Mouse (Mus musculus): Measurements from ENCODE around the gene Tmem203. TPM values are rescaled to one million over a fixed set of nuclear protein-coding genes. Genes with fewer than 3 reads are reported as not detected.

Tmem203 gene
- polyA plus RNA-seq, 1 experiment from 2014 or later, result 18.6 TPM

DNA sequence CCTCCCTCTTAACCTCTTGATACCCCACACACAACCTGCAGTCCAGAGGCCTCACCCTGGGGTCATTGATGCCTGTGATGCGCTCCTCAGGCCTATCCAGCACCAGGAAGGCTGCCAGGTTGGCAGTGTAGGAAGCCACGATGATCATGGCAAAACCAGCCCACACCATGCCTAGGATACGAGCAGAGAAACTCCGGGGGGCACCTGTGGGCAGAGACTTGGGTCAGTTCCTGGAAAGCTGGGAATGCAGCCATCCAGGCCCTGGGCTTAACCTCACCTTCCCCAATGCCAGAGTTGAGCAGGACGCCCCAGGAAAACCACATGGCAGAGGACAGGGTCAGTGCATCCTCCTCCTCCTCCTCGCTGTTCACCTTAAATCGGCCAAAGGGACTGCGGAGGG is 41.9 kb downstream of the Tmem203 start:
- H3K9me3 ChIP-seq, result no peaks in the 10 kb centered on the region
- no peak overlapping the region for H3K4me3 ChIP-seq (replicated peaks)
- peaks cover 73% of the 10 kb centered on the region for H3K27me3 ChIP-seq
- H3K4me1 ChIP-seq (replicated peaks), result peaks cover 6% of the 10 kb centered on the region
- ATAC-seq, result no peak
- 77% methylated on average over 8 of the region's 8 CpGs for WGBS
- no peak overlapping the region for H3K4me2 ChIP-seq (replicated peaks)
- H3K27ac ChIP-seq, result no peak overlapping the region
- H3K9ac ChIP-seq (replicated peaks), result no peak overlapping the region
- 0 out of 2 replicates have a peak, but pooled peaks cover 5% of the 10 kb centered on the region for H3K36me3 ChIP-seq

DNA sequence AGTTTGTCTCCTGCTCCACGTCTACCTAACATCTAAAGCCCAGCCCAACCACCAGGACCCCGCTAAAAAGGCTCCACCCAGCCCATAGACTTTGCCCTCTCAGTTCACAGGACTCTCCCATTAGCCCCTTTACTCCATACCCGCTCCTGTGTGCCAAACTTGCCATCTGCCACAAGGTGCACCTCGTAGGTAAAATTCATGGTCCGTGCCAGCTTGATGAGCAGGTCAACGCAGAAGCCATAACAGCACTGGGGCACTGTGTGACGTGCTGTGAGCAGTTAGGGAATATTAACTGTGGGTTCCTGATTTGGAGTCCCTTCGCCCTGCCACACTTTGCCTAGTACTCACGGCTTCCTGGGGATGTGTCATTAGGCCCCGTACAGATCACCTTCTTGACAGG is 42.8 kb downstream of the Tmem203 start:
- ATAC-seq, result no peak
- Histone ChIP-seq H3K4me1 (replicated peaks) (no peaks in the 10 kb centered on the region), H3K4me2 (replicated peaks) (no peak overlapping the region), H3K9ac (replicated peaks) (no peak overlapping the region), H3K27me3 (peaks cover 71% of the 10 kb centered on the region), H3K4me3 (replicated peaks) (no peak overlapping the region), H3K9me3 (no peaks in the 10 kb centered on the region), H3K27ac (no peak overlapping the region), H3K36me3 (0 out of 2 replicates have a peak, but pooled peaks cover 5% of the 10 kb centered on the region)
- 85% methylated on average over 10 of the region's 10 CpGs for WGBS

GRCm38 (mm10) chr2:25303452-25303851 is 48.2 kb downstream of the Tmem203 start:
- Histone ChIP-seq H3K4me2 (replicated peaks) (no peak overlapping the region), H3K9ac (replicated peaks) (no peak overlapping the region), H3K27me3 (peaks cover 61% of the 10 kb centered on the region), H3K27ac (no peak overlapping the region), H3K4me1 (replicated peaks) (peaks cover 16% of the 10 kb centered on the region), H3K36me3 (no peaks in the 10 kb centered on the region; the same call in 1 of the 2 replicates), H3K9me3 (no peaks in the 10 kb centered on the region), H3K4me3 (replicated peaks) (no peak overlapping the region)
- WGBS, result 84% methylated on average over 3 of the region's 3 CpGs
- ATAC-seq, result no peak

- peak overlapping the region; percentile 56 for H3K9ac ChIP-seq (replicated peaks)
- no peak overlapping the region for H3K27ac ChIP-seq
- ATAC-seq, result no peak
- peak overlapping the region; percentile 79 for H3K4me2 ChIP-seq (replicated peaks)
- peak overlapping the region; percentile 49 for H3K4me3 ChIP-seq (replicated peaks)
- whole genome bisulfite sequencing, result 70% methylated on average over 7 of the region's 7 CpGs
- no peaks in the 10 kb centered on the region; the same call in 1 of the 2 replicates for H3K36me3 ChIP-seq
- H3K4me1 ChIP-seq (replicated peaks), result peaks cover 16% of the 10 kb centered on the region
- H3K9me3 ChIP-seq, result no peaks in the 10 kb centered on the region
- H3K27me3 ChIP-seq, result peaks cover 65% of the 10 kb centered on the region
Observed at GRCm38 (mm10) chr2:25303931-25304656, 48.9 kb downstream of the Tmem203 start.

- peaks cover 73% of the 10 kb centered on the region for H3K27me3 ChIP-seq
- H3K36me3 ChIP-seq, result no peaks in the 10 kb centered on the region; the same call in 1 of the 2 replicates
- H3K27ac ChIP-seq, result peak overlapping the region; percentile 65
- ATAC-seq, result peak; percentile 94
- peak overlapping the region; percentile 49 for H3K4me3 ChIP-seq (replicated peaks)
- H3K4me1 ChIP-seq (replicated peaks), result peaks cover 16% of the 10 kb centered on the region
- H3K4me2 ChIP-seq (replicated peaks), result peak overlapping the region; percentile 79
- H3K9me3 ChIP-seq, result no peaks in the 10 kb centered on the region
- 2% methylated on average over 44 of the region's 45 CpGs for WGBS
- peak overlapping the region; percentile 70 for H3K9ac ChIP-seq (replicated peaks)
Observed at GRCm38 (mm10) chr2:25304657-25305541, 49.7 kb downstream of the Tmem203 start.

Other genes with a start within 250 kb of the Tmem203 start
- 110 and 115 TPM in 2 replicates for gene Nsmf, start 201.1 kb upstream of the Tmem203 start, polyA plus RNA-seq (2015; fragmentation: Nextera tagmentation; extraction: Ambion mirVana)
- gene Entpd8, start 175.1 kb upstream of the Tmem203 start, polyA plus RNA-seq (2015; fragmentation: Nextera tagmentation; extraction: Ambion mirVana), result not detected in 2 replicates
- 0.16 TPM in 1 of 2 replicates, not detected in the other for gene Noxa1, start 160.3 kb upstream of the Tmem203 start, polyA plus RNA-seq (2015; fragmentation: Nextera tagmentation; extraction: Ambion mirVana)
- gene Nrarp, start 74.7 kb upstream of the Tmem203 start, polyA plus RNA-seq (2015; fragmentation: Nextera tagmentation; extraction: Ambion mirVana), result 26.8 and 33.9 TPM in 2 replicates
- gene Tor4a, start 58.6 kb upstream of the Tmem203 start, polyA plus RNA-seq (2015; fragmentation: Nextera tagmentation; extraction: Ambion mirVana), result 1.1 and 1.2 TPM in 2 replicates
- 113 and 117 TPM in 2 replicates for gene Nelfb, start 44.0 kb upstream of the Tmem203 start, polyA plus RNA-seq (2015; fragmentation: Nextera tagmentation; extraction: Ambion mirVana)
- gene Stpg3, start 40.8 kb upstream of the Tmem203 start, polyA plus RNA-seq (2015; fragmentation: Nextera tagmentation; extraction: Ambion mirVana), result not detected in 2 replicates
- 0.89 TPM in 1 of 2 replicates, not detected in the other for gene Fam166a, start 36.7 kb upstream of the Tmem203 start, polyA plus RNA-seq (2015; fragmentation: Nextera tagmentation; extraction: Ambion mirVana)
- gene Tubb4b, start 30.7 kb upstream of the Tmem203 start, polyA plus RNA-seq (2015; fragmentation: Nextera tagmentation; extraction: Ambion mirVana), result 362 and 392 TPM in 2 replicates
- not detected in 2 replicates for gene Slc34a3, start 21.1 kb upstream of the Tmem203 start, polyA plus RNA-seq (2015; fragmentation: Nextera tagmentation; extraction: Ambion mirVana)
- gene Rnf224, start 18.7 kb upstream of the Tmem203 start, polyA plus RNA-seq (2015; fragmentation: Nextera tagmentation; extraction: Ambion mirVana), result not detected in 2 replicates
- gene Rnf208, start 13.2 kb upstream of the Tmem203 start, polyA plus RNA-seq (2015; fragmentation: Nextera tagmentation; extraction: Ambion mirVana), result 64.5 and 73.2 TPM in 2 replicates
- not detected in 2 replicates for gene Cysrt1, start 13.0 kb upstream of the Tmem203 start, polyA plus RNA-seq (2015; fragmentation: Nextera tagmentation; extraction: Ambion mirVana)
- 4.9 and 5.1 TPM in 2 replicates for gene AL732309.1, start 8.6 kb upstream of the Tmem203 start, polyA plus RNA-seq (2015; fragmentation: Nextera tagmentation; extraction: Ambion mirVana)
- gene Tprn, start 7.2 kb downstream of the Tmem203 start, polyA plus RNA-seq (2015; fragmentation: Nextera tagmentation; extraction: Ambion mirVana), result 11.4 and 13.3 TPM in 2 replicates
- 205 and 216 TPM in 2 replicates for gene Ssna1, start 17.0 kb downstream of the Tmem203 start, polyA plus RNA-seq (2015; fragmentation: Nextera tagmentation; extraction: Ambion mirVana)
- 147 and 149 TPM in 2 replicates for gene Anapc2, start 17.0 kb downstream of the Tmem203 start, polyA plus RNA-seq (2015; fragmentation: Nextera tagmentation; extraction: Ambion mirVana)
- not detected in 2 replicates for gene Tmem210, start 32.7 kb downstream of the Tmem203 start, polyA plus RNA-seq (2015; fragmentation: Nextera tagmentation; extraction: Ambion mirVana)
- gene Lrrc26, start 34.5 kb downstream of the Tmem203 start, polyA plus RNA-seq (2015; fragmentation: Nextera tagmentation; extraction: Ambion mirVana), result 0.27 TPM in 1 of 2 replicates, not detected in the other
- gene Grin1, start 63.7 kb downstream of the Tmem203 start, polyA plus RNA-seq (2015; fragmentation: Nextera tagmentation; extraction: Ambion mirVana), result 17.5 and 19.0 TPM in 2 replicates
- 60.0 and 66.4 TPM in 2 replicates for gene Man1b1, start 76.9 kb downstream of the Tmem203 start, polyA plus RNA-seq (2015; fragmentation: Nextera tagmentation; extraction: Ambion mirVana)
- 19.9 and 23.7 TPM in 2 replicates for gene Dpp7, start 100.9 kb downstream of the Tmem203 start, polyA plus RNA-seq (2015; fragmentation: Nextera tagmentation; extraction: Ambion mirVana)
- gene Uap1l1, start 110.2 kb downstream of the Tmem203 start, polyA plus RNA-seq (2015; fragmentation: Nextera tagmentation; extraction: Ambion mirVana), result 3.9 and 4.4 TPM in 2 replicates
- 23.1 and 25.5 TPM in 2 replicates for gene Sapcd2, start 116.9 kb downstream of the Tmem203 start, polyA plus RNA-seq (2015; fragmentation: Nextera tagmentation; extraction: Ambion mirVana)
- 0.62 and 1.0 TPM in 2 replicates for gene Entpd2, start 140.4 kb downstream of the Tmem203 start, polyA plus RNA-seq (2015; fragmentation: Nextera tagmentation; extraction: Ambion mirVana)
- gene Npdc1, start 143.9 kb downstream of the Tmem203 start, polyA plus RNA-seq (2015; fragmentation: Nextera tagmentation; extraction: Ambion mirVana), result 380 and 389 TPM in 2 replicates
- gene Fut7, start 167.8 kb downstream of the Tmem203 start, polyA plus RNA-seq (2015; fragmentation: Nextera tagmentation; extraction: Ambion mirVana), result 0.49 TPM in 1 of 2 replicates, not detected in the other
- gene Abca2, start 173.3 kb downstream of the Tmem203 start, polyA plus RNA-seq (2015; fragmentation: Nextera tagmentation; extraction: Ambion mirVana), result 10.2 and 11.1 TPM in 2 replicates
- gene Clic3, start 201.4 kb downstream of the Tmem203 start, polyA plus RNA-seq (2015; fragmentation: Nextera tagmentation; extraction: Ambion mirVana), result 2.7 and 4.0 TPM in 2 replicates
- gene Paxx, start 205.7 kb downstream of the Tmem203 start, polyA plus RNA-seq (2015; fragmentation: Nextera tagmentation; extraction: Ambion mirVana), result 85.7 and 92.1 TPM in 2 replicates
- 48.6 and 80.5 TPM in 2 replicates for gene Ptgds, start 214.6 kb downstream of the Tmem203 start, polyA plus RNA-seq (2015; fragmentation: Nextera tagmentation; extraction: Ambion mirVana)
- gene Lcn12, start 238.5 kb downstream of the Tmem203 start, polyA plus RNA-seq (2015; fragmentation: Nextera tagmentation; extraction: Ambion mirVana), result not detected in 2 replicates
- gene Fbxw5, start 245.3 kb downstream of the Tmem203 start, polyA plus RNA-seq (2015; fragmentation: Nextera tagmentation; extraction: Ambion mirVana), result 120 and 122 TPM in 2 replicates
- 5.6 and 7.2 TPM in 2 replicates for gene C8g, start 246.3 kb downstream of the Tmem203 start, polyA plus RNA-seq (2015; fragmentation: Nextera tagmentation; extraction: Ambion mirVana)